Mouse (Mus musculus): Measurements from ENCODE around the gene Aldh6a1. TPM values are rescaled to one million over a fixed set of nuclear protein-coding genes. Genes with fewer than 3 reads are reported as not detected.

Aldh6a1 gene
- polyA plus RNA-seq (2014; fragmentation: Illumina TruSeq; extraction: RNeasy Lipid Tissue Mini Kit (QIAGEN cat#74804); ENCODE audit: low read depth, low replicate concordance): 48.4 TPM

DNA sequence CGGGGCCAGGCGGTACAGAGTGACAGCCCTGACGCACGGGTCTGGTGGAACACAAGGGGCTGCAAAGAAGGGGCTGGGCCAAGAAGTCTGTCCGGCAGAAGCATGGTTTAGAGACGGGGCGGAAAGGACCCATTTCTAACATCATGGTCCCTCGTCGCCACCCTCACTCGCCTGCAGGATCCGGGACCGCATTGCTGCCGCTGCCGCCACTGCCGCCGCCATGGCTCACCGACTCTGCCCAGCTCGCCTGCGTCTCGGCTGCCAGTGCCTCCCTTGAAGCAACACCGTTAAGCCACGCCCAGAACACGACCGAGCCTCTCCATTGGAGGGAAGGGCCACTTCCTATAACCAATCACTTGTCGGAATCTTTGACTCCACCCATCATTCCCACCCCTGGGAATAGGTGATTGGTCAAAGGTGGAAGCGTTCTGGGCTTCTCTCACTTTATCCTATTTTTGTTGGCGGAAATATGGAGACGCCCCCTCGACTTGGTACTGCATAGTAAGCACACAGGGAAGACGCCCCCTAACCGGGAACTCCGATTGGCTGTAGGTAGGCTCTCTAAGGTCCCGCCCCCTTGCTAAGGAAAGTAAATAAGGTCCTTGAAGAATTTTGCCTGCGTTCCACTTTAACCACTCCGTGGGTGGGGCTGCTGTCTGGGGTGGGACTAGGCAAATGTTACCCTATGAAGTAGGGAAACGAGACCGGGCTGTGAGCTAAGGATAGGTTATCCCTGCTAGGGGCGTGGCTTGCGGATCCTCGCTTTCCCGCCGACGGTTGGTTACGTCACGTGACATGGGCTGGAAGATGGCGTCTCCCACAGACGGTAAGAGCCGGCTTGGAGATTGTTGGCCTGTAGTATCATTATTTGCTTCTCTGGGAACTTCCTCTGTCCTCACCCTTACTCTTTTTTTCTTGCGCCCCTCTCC, at the start of gene Aldh6a1, which contains the start of gene Lin52:
Gene Aldh6a1 (minus strand): TSS at position 287 of the 929 bp plus-strand sequence.
Gene Lin52 (plus strand): TSS at position 705 of the 929 bp plus-strand sequence.

DNA sequence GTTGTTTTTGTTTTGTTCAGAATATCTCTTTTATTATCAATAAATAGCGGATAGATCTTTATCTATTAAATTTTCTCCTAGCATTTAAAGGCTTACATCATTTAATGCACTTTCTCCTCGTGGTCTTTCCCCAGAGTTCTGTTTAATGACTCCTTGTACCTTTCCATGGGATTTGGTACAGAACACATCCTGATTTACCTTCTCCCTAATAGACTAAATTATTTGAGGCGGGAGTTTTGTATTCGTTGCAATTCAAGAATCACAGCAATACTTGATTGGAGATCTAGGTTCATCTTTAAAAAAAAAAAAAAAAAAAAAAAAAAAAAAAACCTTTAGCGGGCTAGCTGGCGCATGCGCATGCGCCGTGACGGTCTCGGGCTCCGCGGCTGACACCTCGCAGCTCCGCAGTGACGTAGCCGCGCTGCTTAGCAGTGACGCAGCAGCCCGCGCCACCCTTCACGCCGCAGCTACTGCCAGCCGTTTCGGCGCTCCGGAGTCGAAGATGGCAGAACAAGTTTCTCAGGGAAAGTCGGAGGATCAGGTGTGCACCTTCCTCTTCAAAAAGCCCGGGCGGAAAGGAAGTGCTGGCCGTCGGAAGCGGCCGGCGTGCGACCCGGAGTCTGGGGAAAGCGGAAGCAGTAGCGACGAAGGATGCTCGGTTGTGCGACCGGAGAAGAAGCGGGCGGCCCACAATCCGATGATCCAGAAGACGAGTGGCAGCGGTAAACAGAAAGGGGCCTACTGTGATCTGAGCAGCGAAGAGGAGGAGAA, 33.8 kb downstream of the Aldh6a1 start, which contains the start of gene Rnf113a2:
Gene Rnf113a2 (plus strand): TSS at position 363 of the 771 bp plus-strand sequence.

DNA sequence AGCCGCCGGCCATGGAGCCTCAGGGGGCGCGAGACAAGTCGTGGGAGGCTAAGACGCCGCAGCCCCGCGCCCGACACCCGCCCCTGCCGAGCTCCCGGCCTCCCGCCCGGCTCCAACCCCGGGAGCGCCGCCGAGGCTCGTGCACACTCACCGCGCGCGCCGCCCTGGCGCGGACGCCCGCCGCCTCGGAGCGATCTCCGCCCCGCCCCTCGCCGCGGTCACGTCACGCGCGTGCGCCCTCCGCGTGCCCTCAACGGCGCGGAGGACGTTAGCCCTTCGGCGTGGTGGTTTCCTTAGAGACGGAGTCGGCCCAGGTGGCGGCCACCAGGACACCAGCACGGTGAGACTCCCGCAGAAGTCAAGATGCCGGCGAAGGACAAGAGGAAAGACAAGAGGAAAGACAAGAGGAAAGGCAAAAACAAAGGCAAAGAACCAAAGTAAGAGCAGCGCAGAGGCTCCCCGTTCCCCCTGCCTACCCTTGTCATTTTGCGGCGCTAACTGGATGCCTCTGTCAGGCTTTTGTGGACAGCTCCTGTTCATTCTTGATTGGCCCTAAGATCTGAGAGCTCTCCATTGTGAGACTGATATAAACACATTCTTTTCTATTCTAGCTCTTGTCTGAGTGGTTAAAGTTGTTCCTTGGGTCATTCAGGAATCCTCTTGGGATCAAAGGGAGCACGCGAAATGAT, 41.8 kb downstream of the Aldh6a1 start, which contains the start of the genes Entpd5 and Bbof1:
Gene Entpd5 (minus strand): TSS at position 211 of the 689 bp plus-strand sequence.
Gene Bbof1 (plus strand): TSS at position 253 of the 689 bp plus-strand sequence.

Other genes starting within 250 kb of the Aldh6a1 start
- gene Elmsan1, start 232.1 kb downstream of the Aldh6a1 start, polyA plus RNA-seq (2014; fragmentation: Illumina TruSeq; extraction: RNeasy Lipid Tissue Mini Kit (QIAGEN cat#74804); ENCODE audit: low read depth, low replicate concordance): 0.69 TPM
- gene Ptgr2, start 165.8 kb downstream of the Aldh6a1 start, polyA plus RNA-seq (2014; fragmentation: Illumina TruSeq; extraction: RNeasy Lipid Tissue Mini Kit (QIAGEN cat#74804); ENCODE audit: low read depth, low replicate concordance): 18.5 TPM
- gene Zfp410, start 134.2 kb downstream of the Aldh6a1 start, polyA plus RNA-seq (2014; fragmentation: Illumina TruSeq; extraction: RNeasy Lipid Tissue Mini Kit (QIAGEN cat#74804); ENCODE audit: low read depth, low replicate concordance): 22.8 TPM
- 2.8 TPM for gene Coq6, start 89.3 kb downstream of the Aldh6a1 start, polyA plus RNA-seq (2014; fragmentation: Illumina TruSeq; extraction: RNeasy Lipid Tissue Mini Kit (QIAGEN cat#74804); ENCODE audit: low read depth, low replicate concordance)
- gene Fam161b, start 89.2 kb downstream of the Aldh6a1 start, polyA plus RNA-seq (2014; fragmentation: Illumina TruSeq; extraction: RNeasy Lipid Tissue Mini Kit (QIAGEN cat#74804); ENCODE audit: low read depth, low replicate concordance): 22.1 TPM
- 24.3 TPM for gene Entpd5, start 42.0 kb downstream of the Aldh6a1 start, polyA plus RNA-seq (2014; fragmentation: Illumina TruSeq; extraction: RNeasy Lipid Tissue Mini Kit (QIAGEN cat#74804); ENCODE audit: low read depth, low replicate concordance)
- gene Bbof1, start 41.9 kb downstream of the Aldh6a1 start, polyA plus RNA-seq (2014; fragmentation: Illumina TruSeq; extraction: RNeasy Lipid Tissue Mini Kit (QIAGEN cat#74804); ENCODE audit: low read depth, low replicate concordance): 830 TPM
- 22.0 TPM for gene Rnf113a2, start 33.8 kb downstream of the Aldh6a1 start, polyA plus RNA-seq (2014; fragmentation: Illumina TruSeq; extraction: RNeasy Lipid Tissue Mini Kit (QIAGEN cat#74804); ENCODE audit: low read depth, low replicate concordance)
- gene Lin52, start 418 bp upstream of the Aldh6a1 start, polyA plus RNA-seq (2014; fragmentation: Illumina TruSeq; extraction: RNeasy Lipid Tissue Mini Kit (QIAGEN cat#74804); ENCODE audit: low read depth, low replicate concordance): 29.9 TPM
- not detected for gene Vsx2, start 118.8 kb upstream of the Aldh6a1 start, polyA plus RNA-seq (2014; fragmentation: Illumina TruSeq; extraction: RNeasy Lipid Tissue Mini Kit (QIAGEN cat#74804); ENCODE audit: low read depth, low replicate concordance)
- gene Abcd4, start 166.4 kb upstream of the Aldh6a1 start, polyA plus RNA-seq (2014; fragmentation: Illumina TruSeq; extraction: RNeasy Lipid Tissue Mini Kit (QIAGEN cat#74804); ENCODE audit: low read depth, low replicate concordance): 0.07 TPM
- gene Vrtn, start 190.0 kb upstream of the Aldh6a1 start, polyA plus RNA-seq (2014; fragmentation: Illumina TruSeq; extraction: RNeasy Lipid Tissue Mini Kit (QIAGEN cat#74804); ENCODE audit: low read depth, low replicate concordance): not detected
- 1.6 TPM for gene Syndig1l, start 247.8 kb upstream of the Aldh6a1 start, polyA plus RNA-seq (2014; fragmentation: Illumina TruSeq; extraction: RNeasy Lipid Tissue Mini Kit (QIAGEN cat#74804); ENCODE audit: low read depth, low replicate concordance)